Mouse (Mus musculus) spleen, adult 2 months (tissue): ENCODE measurements around the gene Phf14.

Experiments used
- CTCF ChIP-seq: fragments of 200-500 bp; IDR thresholded peaks from 2 replicates; pipeline ENCODE4 v1.5.1; 2011; ENCODE audit warnings: mild to moderate bottlenecking, inconsistent platforms; ENCODE audit not compliant: insufficient read depth, insufficient read length, insufficient replicate concordance; ENCODE audit errors: extremely low read depth
- POLR2A ChIP-seq: fragments of 200-500 bp; IDR thresholded peaks from 2 replicates; pipeline ENCODE4 v1.6.1; 2011; ENCODE audit warnings: low read depth, low read length, inconsistent platforms

GRCm38 (mm10) chr6:12054149-12054548, 146.5 kb downstream of the Phf14 start:
- no peak for TF ChIP-seq CTCF
- no peak for TF ChIP-seq POLR2A
